Mouse (Mus musculus): Measurements from ENCODE around the gene Snx10.

The Snx10 gene

GRCm38 (mm10) chr6:51636019-51636568, 112.4 kb downstream of the Snx10 start:
- no peak for DNase-seq (ENCODE audit: low spot score in 2 of 2)
